19 mouse cellular contexts compared by ENCODE assay signal in the genomic region with DNA sequence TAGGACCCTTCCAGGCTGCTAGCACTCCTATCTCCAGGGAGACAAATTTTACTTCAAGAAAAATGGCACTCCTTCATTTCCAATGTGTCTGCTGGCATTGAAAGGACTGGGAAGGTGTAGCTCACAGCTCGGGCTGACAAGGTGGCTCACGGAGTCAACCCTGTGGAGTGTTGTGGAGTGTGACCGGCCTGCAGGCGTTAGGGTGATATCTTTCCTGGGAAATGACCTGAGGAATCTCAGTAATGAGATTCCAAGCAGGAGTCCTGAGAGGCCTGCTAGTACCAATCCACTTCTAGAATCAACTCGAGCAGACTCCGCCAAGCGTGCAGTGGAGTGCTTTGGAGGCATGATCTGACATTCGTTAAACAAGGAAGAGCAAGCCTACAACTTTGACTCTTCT.
"Had no signal": no experiment of that assay in that cellular context is flagged by ENCODE, and none has a peak within 500 bp of the region (broad histone marks: within the 10 kb centered on the region; RNA-seq: fewer than 3 reads in every experiment).

No protein-coding gene starts in this region.

- H3K9me3 ChIP-seq: liver, embryonic 13.5 days; midbrain, embryonic 12.5 days; neural tube, embryonic 13.5 days had no signal

- H3K36me3 ChIP-seq: liver, embryonic 13.5 days; midbrain, embryonic 12.5 days; neural tube, embryonic 13.5 days had no signal

- H3K27ac ChIP-seq: layer of hippocampus, adult 2 months; liver, embryonic 13.5 days; midbrain, embryonic 12.5 days; neural tube, embryonic 13.5 days; stomach, postnatal 0 days had no signal

- ATAC-seq: inflammation-experienced regulatory T-cells, adult 6 months; intestine, embryonic 16.5 days; midbrain, embryonic 16.5 days had no signal

- H3K9ac ChIP-seq: liver, embryonic 13.5 days; midbrain, embryonic 12.5 days; neural tube, embryonic 13.5 days had no signal

- DNase-seq: kidney, adult 9 months; layer of hippocampus, adult 9-11 months; liver, embryonic 13.5 days; lung, adult 2 months; lung, postnatal 14 days; lung, postnatal 4 days; right cerebral cortex, adult 18-20 months; right cerebral cortex, postnatal 14 days; right cerebral cortex, postnatal 4 days; thymus, adult 2 months; thymus, postnatal 25 days had no signal

- H3K4me3 ChIP-seq: layer of hippocampus, adult 2 months; liver, embryonic 13.5 days; midbrain, embryonic 12.5 days; myocyte; neural tube, embryonic 13.5 days had no signal

- H3K4me2 ChIP-seq: liver, embryonic 13.5 days; midbrain, embryonic 12.5 days; neural tube, embryonic 13.5 days had no signal

- H3K27me3 ChIP-seq: liver, embryonic 13.5 days had no signal

- H3K4me1 ChIP-seq: liver, embryonic 13.5 days had no signal
